Mouse (Mus musculus) urinary bladder, adult 18-20 months (tissue): ENCODE results near the gene Pja2.
A peak's percentile ranks its signal among the peaks of the same experiment; 100 is the strongest.
"Not testable (repeated sequence)": the region's sequence is repeated elsewhere in the genome, so short reads cannot be mapped to it uniquely, and the experiment has no call there.

ENCODE experiments used
- DNase-seq, 2 experiments: peaks; one replicate each; pipeline ENCODE4 v3.0.0; 2022; ENCODE audit warnings: low spot score in 2 of 2, mixed read lengths in 2 of 2

Pja2 gene

DNA sequence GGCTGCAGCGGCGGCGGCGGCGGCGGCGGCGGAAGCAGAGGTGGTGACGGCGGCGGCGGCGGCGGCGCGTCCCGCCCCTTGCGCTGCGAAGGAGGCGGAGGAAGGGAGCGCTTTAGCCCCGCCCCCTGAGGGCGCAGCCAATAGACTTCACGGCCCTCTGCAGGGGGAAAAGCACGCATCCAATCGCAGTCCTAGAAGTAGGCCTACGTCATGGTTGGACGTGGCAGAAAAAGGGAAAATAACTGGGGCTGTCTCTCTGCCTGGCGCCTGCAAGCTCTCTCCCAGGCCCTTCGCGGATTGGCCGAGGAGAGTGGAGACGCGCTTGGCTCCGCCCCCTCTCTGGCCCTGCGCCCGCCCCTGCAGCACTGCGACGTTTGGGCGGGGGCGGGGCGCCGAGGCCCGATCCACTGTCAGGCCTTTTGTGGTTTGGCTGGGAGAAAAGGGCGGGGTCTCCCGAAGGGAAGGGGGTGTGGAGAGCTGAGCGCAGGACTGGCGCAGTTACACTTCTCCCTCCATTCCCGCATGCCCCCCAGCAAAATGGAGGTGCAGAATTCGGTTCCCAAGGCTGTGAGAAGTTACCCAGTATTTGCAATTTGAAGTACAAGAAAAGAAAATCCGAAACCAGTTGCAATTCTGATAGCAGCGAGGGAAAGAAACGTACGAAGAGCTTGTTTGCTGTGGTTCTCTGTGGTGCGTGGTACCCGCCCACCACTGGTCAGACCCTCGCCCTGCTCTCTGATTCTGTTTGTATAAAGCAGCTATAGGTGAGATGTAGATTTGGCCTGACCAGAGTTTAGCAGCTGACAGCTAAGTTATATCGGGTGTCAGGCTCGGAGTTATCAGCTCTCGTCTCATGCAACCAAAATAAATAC, at the start of gene Pja2:
Pja2 (minus strand) TSS at position 19 of the 872 bp plus-strand sequence.
- peak; percentile 95 to 99 for DNase-seq

GRCm38 (mm10) chr17:64375327-64375726, 43.6 kb upstream of the Pja2 start:
- DNase-seq = peak; percentile 55 to 59

GRCm38 (mm10) chr17:64363694-64364093, 32.0 kb upstream of the Pja2 start:
- DNase-seq = peak in 1 of 2 experiments; percentile 45

GRCm38 (mm10) chr17:64362570-64362969, 30.9 kb upstream of the Pja2 start:
- no peak for DNase-seq

DNA sequence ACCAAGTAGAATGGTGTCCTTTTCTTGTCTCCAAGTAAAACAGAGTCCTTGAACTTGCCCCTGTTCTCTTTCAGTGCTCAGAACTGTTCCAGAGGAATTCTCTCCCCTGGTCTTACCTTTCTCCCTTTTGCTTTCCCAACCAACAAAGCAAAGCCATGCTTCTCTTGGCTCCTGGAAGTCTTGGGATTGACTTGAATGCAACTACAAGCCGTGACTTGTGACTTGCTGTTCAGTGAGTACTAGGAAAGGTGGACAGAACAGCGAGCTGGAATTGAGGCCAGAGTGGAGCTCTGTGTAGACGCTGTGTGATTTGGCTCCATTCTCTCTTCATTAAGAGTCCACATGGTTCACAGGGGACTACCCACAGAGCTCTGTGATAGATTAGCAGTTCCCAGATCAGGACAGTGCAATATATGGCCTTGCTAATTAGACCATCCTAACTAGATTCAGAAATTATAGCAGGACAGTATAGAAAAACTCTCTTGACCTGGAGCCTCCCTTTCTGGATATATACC, 30.3 kb upstream of the Pja2 start:
- no peak for DNase-seq

GRCm38 (mm10) chr17:64353940-64354339, 22.2 kb upstream of the Pja2 start:
- no peak for DNase-seq

- no peak for DNase-seq
Measured at GRCm38 (mm10) chr17:64346135-64346534, 14.4 kb upstream of the Pja2 start.

DNA sequence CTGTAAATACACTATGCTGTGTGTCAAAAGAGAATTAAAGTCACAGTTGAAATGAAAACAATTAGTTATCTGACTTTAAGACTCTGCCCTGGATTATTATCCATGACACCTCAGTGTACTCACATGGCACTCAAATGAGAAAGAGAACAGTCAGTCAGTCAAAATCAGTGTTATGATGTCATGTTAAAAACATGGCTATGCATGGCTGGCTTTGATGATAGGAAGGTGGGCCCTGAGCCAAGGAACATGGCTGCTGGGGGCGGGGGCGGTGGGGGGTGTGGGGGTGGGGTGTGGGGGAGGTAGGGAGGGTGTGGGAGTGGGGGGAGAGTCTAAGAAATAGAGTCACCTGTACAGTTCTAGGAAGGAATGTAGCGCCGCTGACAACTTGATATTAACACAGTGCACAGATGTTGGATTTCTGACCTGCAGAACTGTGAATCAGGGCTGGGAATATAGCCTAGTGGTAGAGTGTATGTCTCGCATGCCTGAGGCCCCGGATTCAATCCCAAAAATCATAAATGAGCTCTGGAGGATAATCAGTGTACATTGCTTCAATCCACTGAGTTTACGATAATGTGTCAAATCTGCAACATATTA, 13.0 kb upstream of the Pja2 start:
- no peak for DNase-seq

- peak in 1 of 2 experiments; percentile 9 for DNase-seq
Measured at GRCm38 (mm10) chr17:64341698-64342097, 10.0 kb upstream of the Pja2 start.

DNA sequence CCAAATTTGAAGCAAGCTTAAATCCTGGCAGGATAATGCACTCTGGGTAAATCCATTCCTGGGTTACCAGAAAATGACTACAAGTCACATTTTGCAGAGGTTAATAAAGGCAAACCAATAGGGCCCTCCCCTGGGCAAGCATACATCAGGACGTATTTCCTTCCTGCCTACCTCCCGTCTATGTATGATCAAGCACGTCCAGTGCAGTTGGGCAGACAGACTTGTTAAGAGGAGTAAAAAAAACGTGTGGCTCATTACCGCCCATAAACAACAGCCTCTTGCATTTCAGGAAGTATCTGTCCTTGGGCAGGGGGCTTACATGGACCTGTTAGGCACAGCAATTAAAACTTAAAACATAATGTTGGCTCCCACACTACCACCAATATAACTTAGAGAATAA, 8.0 kb upstream of the Pja2 start:
- no peak for DNase-seq

DNA sequence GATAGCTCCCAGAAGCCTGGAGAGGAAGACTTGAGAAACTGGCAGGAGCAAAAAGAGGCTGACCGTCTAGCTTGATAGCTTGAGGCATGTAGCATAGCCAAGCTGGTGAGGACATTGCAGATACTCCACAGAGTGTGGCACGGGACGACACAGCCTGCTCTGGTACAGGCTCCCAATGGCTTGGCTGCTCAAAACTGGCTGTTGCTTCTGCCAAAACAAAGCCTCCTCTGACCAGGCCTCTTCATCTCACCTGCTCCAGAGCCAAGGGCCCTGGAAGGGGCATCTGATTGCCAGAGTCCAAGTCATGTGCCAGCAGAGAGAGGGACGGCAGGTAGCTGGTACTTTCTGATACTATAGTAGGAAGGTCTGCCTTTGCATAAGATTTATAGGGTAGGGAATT, 5.5 kb upstream of the Pja2 start:
- DNase-seq = no peak

- peak in 1 of 2 experiments; percentile 8 for DNase-seq
Measured at GRCm38 (mm10) chr17:64333956-64334355, 2.2 kb upstream of the Pja2 start.

GRCm38 (mm10) chr17:64332770-64333096, 1.0 kb upstream of the Pja2 start:
- DNase-seq = no peak

GRCm38 (mm10) chr17:64331291-64331897, 322 bp downstream of the Pja2 start:
- peak in 1 of 2 experiments; percentile 79 for DNase-seq

GRCm38 (mm10) chr17:64330885-64331284, 831 bp downstream of the Pja2 start:
- DNase-seq = no peak

- DNase-seq = no peak
Measured at GRCm38 (mm10) chr17:64324556-64324955, 7.2 kb downstream of the Pja2 start.

GRCm38 (mm10) chr17:64315428-64315827, 16.3 kb downstream of the Pja2 start:
- no peak for DNase-seq

DNA sequence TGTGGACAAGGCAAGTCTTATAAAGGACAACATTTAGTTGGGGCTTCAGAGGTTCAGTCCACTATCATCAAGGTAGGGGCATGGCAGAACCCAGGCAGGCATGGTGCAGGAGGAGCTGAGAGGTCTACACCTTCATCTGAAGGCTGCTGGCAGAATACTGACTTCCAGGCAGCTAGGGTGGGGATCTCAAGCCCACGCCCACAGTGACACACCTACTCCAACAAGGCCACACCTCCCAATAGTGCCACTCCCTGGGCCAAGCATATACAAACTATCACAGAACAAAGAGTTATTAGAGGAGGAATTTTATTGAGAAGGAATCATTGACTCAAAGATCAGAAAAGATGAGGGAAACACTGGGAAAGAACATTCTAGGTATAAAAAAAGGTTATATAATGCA, 17.2 kb downstream of the Pja2 start:
- not testable (repeated sequence) for DNase-seq

- no peak for DNase-seq
Measured at GRCm38 (mm10) chr17:64297628-64298027, 34.1 kb downstream of the Pja2 start.

DNA sequence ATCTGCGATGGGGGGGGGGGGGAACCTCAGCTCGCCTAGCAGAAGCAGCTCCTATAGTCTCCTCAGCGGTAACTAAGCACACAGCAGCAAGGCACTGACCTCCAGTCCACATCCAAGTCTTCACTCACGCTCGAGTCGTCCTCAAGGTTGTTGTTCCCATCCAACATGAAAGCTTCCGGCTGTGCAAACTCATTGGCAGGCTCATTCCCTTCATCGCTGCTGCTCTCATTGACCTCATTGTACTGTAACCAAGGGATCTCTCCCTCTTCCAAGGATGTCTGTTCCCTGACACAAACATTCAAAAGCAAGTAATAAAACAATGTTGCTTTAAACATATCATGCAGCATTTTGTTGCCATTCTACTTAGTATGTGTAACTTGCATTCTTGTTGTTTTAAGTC, 39.0 kb downstream of the Pja2 start:
- DNase-seq = no peak

DNA sequence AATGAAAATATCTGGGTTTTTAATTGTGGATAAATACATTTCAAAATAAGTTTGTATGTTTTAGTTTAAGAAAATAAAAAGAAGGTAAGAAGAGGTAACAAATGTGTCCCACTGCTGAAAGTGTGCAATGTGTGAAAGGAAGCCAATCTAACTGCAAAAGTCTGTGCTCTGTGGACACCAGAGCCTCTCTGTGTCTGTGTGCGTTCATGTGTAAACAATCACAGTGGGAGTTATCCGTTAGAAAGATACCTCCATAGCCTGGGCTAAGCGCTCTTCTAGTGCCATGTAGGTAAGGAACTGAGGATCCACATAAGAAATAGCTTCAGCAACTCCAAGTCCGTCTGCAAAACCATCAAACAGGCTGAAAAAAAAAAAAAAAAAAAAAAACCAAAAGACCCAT, 42.0 kb downstream of the Pja2 start:
- no peak for DNase-seq

- no peak for DNase-seq
Measured at GRCm38 (mm10) chr17:64288000-64288399, 43.7 kb downstream of the Pja2 start.

GRCm38 (mm10) chr17:64286836-64287235, 44.9 kb downstream of the Pja2 start:
- no peak for DNase-seq
